Mouse (Mus musculus): ENCODE measurements at regions not wholly inside any gene's neighbourhood (a gene's known extent, or its start where the extent isn't known, plus 50 kb on each side); places are given as distances from the start of the nearest gene placed in this dataset.

DNA sequence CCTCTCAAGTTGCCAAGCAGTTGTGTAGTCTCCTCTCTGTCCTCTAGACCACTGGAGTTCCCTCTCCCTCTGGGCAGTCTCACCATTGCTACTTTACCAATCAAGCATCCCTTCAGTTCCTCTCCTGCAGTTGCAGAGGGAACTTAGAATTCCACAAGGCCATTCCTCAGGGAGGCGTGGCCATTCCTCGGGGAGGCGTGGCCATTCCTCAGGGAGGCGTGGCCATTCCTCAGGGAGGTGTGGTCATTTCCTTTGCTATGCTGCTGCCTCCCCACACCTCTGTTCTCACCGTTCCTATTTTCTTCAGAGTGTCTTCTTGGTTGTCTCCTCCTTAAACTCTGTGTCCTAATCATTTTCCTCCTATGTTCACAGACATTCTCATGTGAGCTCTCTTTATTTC is 102.8 kb upstream of the Wdr3 start:
- no peaks in the 10 kb centered on the region for H3K27me3 ChIP-seq (replicated peaks; ENCODE audit: control insufficient read depth, insufficient read depth, low read length)

More for the DNA sequence above, 102.8 kb upstream of the Wdr3 start:
- H3K9me3 ChIP-seq (replicated peaks; ENCODE audit: control insufficient read depth, low read length): no peaks in the 10 kb centered on the region
- no peak for DNase-seq (ENCODE audit: low spot score)
- no peak overlapping the region for H3K4me2 ChIP-seq (ENCODE audit: low read length)
- H3K4me1 ChIP-seq (ENCODE audit: control insufficient read depth, insufficient read depth, low read length): no peaks in the 10 kb centered on the region
- H3K9ac ChIP-seq (ENCODE audit: low read length): no peak overlapping the region
- no peak for ATAC-seq
- H3K4me3 ChIP-seq (ENCODE audit: low read depth, low read length): no peak overlapping the region
- 68% methylated on average over 5 of the region's 5 CpGs for WGBS
- no peak overlapping the region for H3K27ac ChIP-seq (ENCODE audit: low read depth, low read length)
- no peaks in the 10 kb centered on the region for H3K36me3 ChIP-seq (ENCODE audit: control insufficient read depth, insufficient read depth, low read length)
